Mouse (Mus musculus) MEL (cell line): ENCODE measurements around the gene Fam114a2. TPM values are rescaled to one million over a fixed set of nuclear protein-coding genes. Genes with fewer than 3 reads are reported as not detected.
A peak's percentile ranks its signal among the peaks of the same experiment; 100 is the strongest.

ENCODE experiments used
- DNase-seq: peaks from one replicate; pipeline ENCODE4 v3.0.0; 2011; ENCODE audit warnings: low read depth, low spot score
- H3K27ac ChIP-seq: 2 replicates; pipeline ENCODE4 v1.5.1; 2012; ENCODE audit warnings: low read depth, mild to moderate bottlenecking, control low read depth, low read length, moderate library complexity; ENCODE audit not compliant: control insufficient read depth
- H3K27me3 ChIP-seq, 2 experiments: fragments of 150-350 bp in 1 of 2; sonication (generic) in 1 of 2; 2 replicates each; pipeline ENCODE4 v1.6.1; 2012; ENCODE audit warnings: low read length in 2 of 2, mild to moderate bottlenecking in 2 of 2, improper control_type of control experiment in 1 of 2, moderate library complexity in 1 of 2; ENCODE audit not compliant: insufficient read depth in 2 of 2, control insufficient read depth in 1 of 2
- H3K36me3 ChIP-seq, 2 experiments: 2 replicates each; pipeline ENCODE4 v1.6.1; 2012 to 2014; ENCODE audit warnings: low read length in 2 of 2, improper control_type of control experiment in 1 of 2, inconsistent platforms in 1 of 2, mild to moderate bottlenecking in 1 of 2; ENCODE audit not compliant: insufficient read depth in 2 of 2, control insufficient read depth in 1 of 2
- H3K4me1 ChIP-seq, 2 experiments: fragments of 150-350 bp in 1 of 2; sonication (generic) in 1 of 2; 2 replicates each; pipeline ENCODE4 v1.6.1; 2012; ENCODE audit warnings: low read length in 2 of 2, improper control_type of control experiment in 1 of 2, mild to moderate bottlenecking in 1 of 2; ENCODE audit not compliant: insufficient read depth in 2 of 2, control insufficient read depth in 1 of 2
- H3K4me3 ChIP-seq, 2 experiments: fragments of 150-350 bp in 1 of 2; sonication (generic) in 1 of 2; 2 replicates each; pipeline ENCODE4 v1.5.1; 2012; ENCODE audit warnings: low read depth in 2 of 2, low read length in 2 of 2, mild to moderate bottlenecking in 2 of 2, moderate library complexity in 2 of 2, control low read depth in 1 of 2, improper control_type of control experiment in 1 of 2; ENCODE audit not compliant: control insufficient read depth in 1 of 2, insufficient read depth in 1 of 2
- H3K79me2 ChIP-seq: 2 replicates; pipeline ENCODE4 v1.6.1; 2012; ENCODE audit warnings: mild to moderate bottlenecking, low read length, moderate library complexity; ENCODE audit not compliant: control insufficient read depth, poor library complexity, insufficient read depth
- H3K9ac ChIP-seq: 2 replicates; pipeline ENCODE4 v1.6.1; 2012; ENCODE audit warnings: low read depth, mild to moderate bottlenecking, control low read depth, low read length, moderate library complexity; ENCODE audit not compliant: control insufficient read depth, poor library complexity, severe bottlenecking
- H3K9me3 ChIP-seq: fragments of 150-350 bp; sonication (generic); replicated peaks from 2 replicates; pipeline ENCODE4 v1.6.1; 2012; ENCODE audit warnings: mild to moderate bottlenecking, low read length, improper control_type of control experiment, moderate library complexity; ENCODE audit not compliant: insufficient read depth
- EP300 ChIP-seq, 2 experiments: IDR thresholded peaks; 2 replicates each; pipeline ENCODE4 v1.6.1; 2011; ENCODE audit warnings: improper control_type of control experiment in 2 of 2, low read length in 2 of 2, low read depth in 1 of 2, mild to moderate bottlenecking in 1 of 2
- GATA1 ChIP-seq: IDR thresholded peaks from 2 replicates; pipeline ENCODE4 v1.6.1; 2011; ENCODE audit warnings: low read depth, low read length, improper control_type of control experiment
- MAFK ChIP-seq: IDR thresholded peaks from 2 replicates; pipeline ENCODE4 v1.6.1; 2011; ENCODE audit warnings: low read depth, mild to moderate bottlenecking, low read length, improper control_type of control experiment, borderline replicate concordance
- NELFE ChIP-seq: IDR thresholded peaks from 2 replicates; pipeline ENCODE4 v1.6.1; 2011; ENCODE audit warnings: low read depth, low read length, improper control_type of control experiment
- POLR2AphosphoS2 ChIP-seq: IDR thresholded peaks from 2 replicates; pipeline ENCODE4 v1.6.1; 2011; ENCODE audit warnings: low read length, improper control_type of control experiment
- RCOR1 ChIP-seq: IDR thresholded peaks from 2 replicates; pipeline ENCODE4 v1.6.1; 2012; ENCODE audit warnings: low read depth, mild to moderate bottlenecking, inconsistent platforms, low read length, improper control_type of control experiment
- SMC3 ChIP-seq: IDR thresholded peaks from 2 replicates; pipeline ENCODE4 v1.6.1; 2011; ENCODE audit warnings: low read depth, low read length, improper control_type of control experiment
- ZKSCAN1 ChIP-seq: IDR thresholded peaks from 2 replicates; pipeline ENCODE4 v1.6.1; 2012; ENCODE audit warnings: low read depth, mild to moderate bottlenecking, inconsistent platforms, low read length, improper control_type of control experiment, moderate library complexity
- ZMIZ1 ChIP-seq: IDR thresholded peaks from 2 replicates; pipeline ENCODE4 v1.6.1; 2012; ENCODE audit warnings: low read depth, mild to moderate bottlenecking, inconsistent platforms, low read length, improper control_type of control experiment, moderate library complexity
- ZNF384 ChIP-seq: IDR thresholded peaks from 2 replicates; pipeline ENCODE4 v1.6.1; 2012; ENCODE audit warnings: low read depth, mild to moderate bottlenecking, inconsistent platforms, low read length, improper control_type of control experiment
- polyA plus RNA-seq, 2 experiments: library from polyadenylated mRNA; stranded (reverse) in 1 of 2; unstranded in 1 of 2; fragments of >175 nt in 1 of 2; fragments of >200 nt in 1 of 2; gene quantifications; 2 replicates each; pipeline versions ENCODE4 v1.2.1 to v1.2.4; 2012; ENCODE audit warnings: low replicate concordance in 2 of 2, low read depth in 1 of 2; ENCODE audit not compliant: insufficient read length in 2 of 2, insufficient read depth in 1 of 2, missing spikeins in 1 of 2
- total RNA-seq: library from RNA; depleted of rRNA; stranded (reverse); fragments of 300-350 nt; gene quantifications from 2 replicates; pipeline ENCODE4 v1.2.3, GENCODE M21; 2012

Fam114a2 gene
- total and polyA plus RNA-seq, 3 experiments: 39.5 to 42.3 TPM; not detected in 1

DNA sequence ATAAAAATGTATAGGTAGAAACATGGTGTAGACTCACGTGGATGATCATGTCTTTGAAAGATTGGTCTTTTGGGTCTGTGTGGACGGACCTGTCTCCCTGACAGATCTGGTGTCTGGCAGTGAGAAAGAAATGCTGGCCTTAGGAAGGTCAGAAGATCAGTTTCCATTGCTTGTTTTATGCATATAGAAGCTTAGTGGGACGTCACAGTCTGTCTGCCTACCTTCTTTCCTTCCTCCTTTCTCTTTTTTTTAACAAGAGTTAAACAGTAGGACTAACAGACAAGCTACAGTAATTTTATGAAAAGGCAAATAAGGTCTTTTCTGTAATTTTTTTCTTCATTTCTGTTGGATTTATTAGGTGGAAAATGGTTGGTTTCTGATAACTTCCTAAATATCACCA is 10.7 kb upstream of the Fam114a2 start:
- Histone ChIP-seq H3K27me3 (no peaks in the 10 kb centered on the region), H3K4me3 (no peak overlapping the region), H3K9me3 (no peaks in the 10 kb centered on the region), H3K79me2 (peaks cover 4% of the 10 kb centered on the region; the same call in 1 of the 2 replicates), H3K4me1 (peaks cover 0 to 5% of the 10 kb centered on the region in 2 experiments; a peak in 3 of 4 replicates), H3K36me3 (peaks cover under 1 to 2% of the 10 kb centered on the region in 2 experiments), H3K9ac (no peak overlapping the region), H3K27ac (no peak overlapping the region)
- TF ChIP-seq RCOR1 (no peak), ZNF384 (peak; percentile 57)
- DNase-seq: no peak

DNA sequence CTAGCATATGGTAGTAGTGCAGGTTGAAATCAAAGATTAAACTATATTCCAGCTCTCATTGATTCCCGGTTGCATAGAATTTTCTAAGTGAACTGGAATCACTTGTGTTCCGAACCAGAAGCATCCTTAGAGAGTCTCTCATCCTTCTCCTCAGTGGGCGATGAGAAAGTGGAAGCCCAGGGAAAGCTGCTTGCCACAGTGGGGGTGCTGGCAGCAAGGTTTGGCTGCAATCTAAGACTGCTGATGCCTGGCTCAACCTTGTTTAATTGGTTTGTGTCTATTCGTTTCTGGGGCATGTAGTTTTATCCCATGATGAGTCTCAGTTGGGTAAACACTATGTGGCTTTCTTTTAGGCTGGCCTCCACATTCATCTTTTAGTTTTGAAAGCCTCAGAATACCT is 9.1 kb upstream of the Fam114a2 start:
- H3K9me3 ChIP-seq: no peaks in the 10 kb centered on the region
- no peak for DNase-seq
- no peaks in the 10 kb centered on the region for H3K27me3 ChIP-seq
- TF ChIP-seq ZMIZ1: no peak
- TF ChIP-seq, all 39 proteins: peak for 0
- Histone ChIP-seq H3K9ac (no peak overlapping the region), H3K36me3 (peaks cover 2 to 6% of the 10 kb centered on the region in 2 experiments), H3K4me3 (no peak overlapping the region), H3K4me1 (peaks cover 0 to 6% of the 10 kb centered on the region in 2 experiments; a peak in 3 of 4 replicates), H3K79me2 (peaks cover 9% of the 10 kb centered on the region; the same call in 1 of the 2 replicates), H3K27ac (no peak overlapping the region)

DNA sequence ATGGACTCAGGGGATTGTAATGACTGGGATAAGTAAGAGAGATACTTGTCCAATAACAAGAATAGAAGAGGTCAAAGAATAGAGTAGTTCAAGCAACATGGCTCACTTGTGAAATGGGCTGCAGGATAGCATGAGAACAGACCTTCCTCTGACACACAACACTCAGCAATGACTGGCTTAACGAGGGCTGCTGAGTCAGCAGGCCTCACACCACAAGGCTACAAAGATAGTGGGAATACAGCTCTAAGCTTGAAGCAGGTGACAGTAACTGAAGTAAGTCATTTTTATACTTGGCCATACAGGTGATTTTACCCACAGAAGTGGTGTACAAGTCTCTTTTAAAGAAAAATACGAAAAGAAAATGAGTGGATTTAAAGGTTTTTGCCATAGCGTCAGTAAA is 7.5 kb upstream of the Fam114a2 start:
- no peak overlapping the region for H3K9ac ChIP-seq
- no peak overlapping the region for H3K27ac ChIP-seq
- H3K4me3 ChIP-seq: no peak overlapping the region
- peaks cover 0 to 6% of the 10 kb centered on the region in 2 experiments; a peak in 3 of 4 replicates for H3K4me1 ChIP-seq
- H3K36me3 ChIP-seq: peaks cover 2 to 6% of the 10 kb centered on the region in 2 experiments
- H3K9me3 ChIP-seq: no peaks in the 10 kb centered on the region
- no peaks in the 10 kb centered on the region for H3K27me3 ChIP-seq
- H3K79me2 ChIP-seq: peaks cover 11% of the 10 kb centered on the region; the same call in 1 of the 2 replicates
- no peak for DNase-seq
- no peak for TF ChIP-seq ZKSCAN1
- no peak for TF ChIP-seq SMC3
- peak; percentile 85 for TF ChIP-seq MAFK
- no peak for TF ChIP-seq NELFE
- TF ChIP-seq EP300 (IDR thresholded peaks at IDR 0.05; ENCODE audit: low read depth in 1 of 2, low read length in 2 of 2): no peak

DNA sequence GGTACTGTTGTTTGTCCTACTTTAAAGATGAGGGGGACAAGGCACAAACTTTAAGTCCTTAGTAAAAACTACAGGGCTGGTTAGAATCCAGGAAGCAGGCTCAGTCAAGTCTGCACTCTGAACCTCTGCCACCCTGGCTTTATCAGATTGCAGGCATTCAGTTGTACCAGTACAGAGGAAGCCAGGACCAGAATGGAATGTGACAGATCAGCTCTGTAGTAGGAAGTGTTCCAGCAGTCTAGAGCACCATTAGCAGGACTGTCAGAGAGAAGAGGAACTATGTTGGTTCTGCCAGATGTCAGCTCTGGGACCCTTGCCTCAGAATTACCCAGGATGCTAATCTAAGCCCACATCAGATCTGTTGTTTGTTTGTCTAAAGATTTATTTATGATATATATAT is 6.2 kb upstream of the Fam114a2 start:
- peak; percentile 59 for DNase-seq
- 0 out of 2 replicates have a peak, but pooled peaks have one; percentile 15 for TF ChIP-seq RCOR1
- no peak for TF ChIP-seq POLR2AphosphoS2
- TF ChIP-seq GATA1: peak; percentile 69
- TF ChIP-seq, all 39 proteins: peak for 2
- Histone ChIP-seq H3K9me3 (no peaks in the 10 kb centered on the region), H3K27me3 (no peaks in the 10 kb centered on the region), H3K4me1 (peaks cover 0 to 6% of the 10 kb centered on the region in 2 experiments; a peak in 3 of 4 replicates), H3K36me3 (peaks cover 2 to 10% of the 10 kb centered on the region in 2 experiments), H3K9ac (no peak overlapping the region), H3K4me3 (no peak overlapping the region), H3K27ac (no peak overlapping the region), H3K79me2 (peaks cover 17% of the 10 kb centered on the region; the same call in 1 of the 2 replicates)
